Mouse (Mus musculus) limb, embryonic 11.5 days (tissue): ENCODE data around the gene Dmpk. TPM values are rescaled to one million over a fixed set of nuclear protein-coding genes. Genes with fewer than 3 reads are reported as not detected.

Experiments used
- ATAC-seq: fragments of 200-750 bp; cut with Nextera tagmentation; 2 replicates; pipeline ENCODE4 v1.8.0; 2017; ENCODE audit warnings: low read depth; ENCODE audit not compliant: insufficient number of reproducible peaks, low FRiP score, low TSS enrichment
- DNase-seq: peaks from one replicate; pipeline ENCODE4 v3.0.0-alpha.2; 2015; ENCODE audit warnings: low spot score
- H3K27ac ChIP-seq: fragments of 300-500 bp; sonication (generic); replicated peaks from 2 replicates; pipeline ENCODE4 v1.5.1; 2014; ENCODE audit warnings: low read depth, mild to moderate bottlenecking, low read length
- H3K27me3 ChIP-seq: fragments of 300-500 bp; sonication (generic); 2 replicates; pipeline ENCODE4 v1.6.1; 2014; ENCODE audit warnings: mild to moderate bottlenecking, low read length, mixed read lengths; ENCODE audit not compliant: control insufficient read depth, insufficient read depth
- H3K36me3 ChIP-seq: fragments of 300-500 bp; sonication (generic); 2 replicates; pipeline ENCODE4 v1.6.1; 2014; ENCODE audit warnings: mild to moderate bottlenecking, low read length, moderate library complexity, mixed read lengths; ENCODE audit not compliant: control insufficient read depth, insufficient read depth
- H3K4me1 ChIP-seq: fragments of 300-500 bp; sonication (generic); 2 replicates; pipeline ENCODE4 v1.6.1; 2014; ENCODE audit warnings: low read length, mixed read lengths; ENCODE audit not compliant: control insufficient read depth, insufficient read depth
- H3K4me2 ChIP-seq: fragments of 300-500 bp; sonication (generic); 2 replicates; pipeline ENCODE4 v1.6.1; 2014; ENCODE audit warnings: low read depth, mild to moderate bottlenecking, moderate library complexity; ENCODE audit not compliant: severe bottlenecking
- H3K4me3 ChIP-seq: fragments of 300-500 bp; sonication (generic); 2 replicates; pipeline ENCODE4 v1.5.1; 2014; ENCODE audit warnings: low read depth, low read length
- H3K9ac ChIP-seq: fragments of 300-500 bp; sonication (generic); 2 replicates; pipeline ENCODE4 v1.6.1; 2014; ENCODE audit warnings: mild to moderate bottlenecking, low read length
- H3K9me3 ChIP-seq: fragments of 300-500 bp; sonication (generic); 2 replicates; pipeline ENCODE4 v1.6.1; 2016; ENCODE audit warnings: low read length; ENCODE audit not compliant: control insufficient read depth
- WGBS: fragments of 180-500 bp; shearing (Covaris S2); extraction: QIAGEN DNeasy Blood & Tissue Kit; methylation state at CpG from one replicate; pipeline ENCODE4 v1.1.7; 2014; 5-methylcytosine and 5-hydroxymethylcytosine counted together
- polyA plus RNA-seq: library from polyadenylated mRNA; unstranded; fragments of >200 nt; fragmentation: Nextera tagmentation; extraction: Ambion mirVana; gene quantifications from 2 replicates; pipeline ENCODE4 v1.2.1, GENCODE M21; 2014

Dmpk gene
- polyA plus RNA-seq, 1 experiment from 2014 or later: 8.6 TPM

GRCm38 (mm10) chr7:19077761-19078160 is 5.9 kb upstream of the Dmpk start:
- no peaks in the 10 kb centered on the region for H3K9me3 ChIP-seq
- DNase-seq (no peak), ATAC-seq (no peak)
- 84% methylated on average over 14 of the region's 14 CpGs for WGBS
- peak overlapping the region; percentile 85 for H3K4me3 ChIP-seq
- no peak overlapping the region for H3K9ac ChIP-seq
- H3K4me2 ChIP-seq: peak overlapping the region; percentile 96
- H3K4me1 ChIP-seq: peaks cover 13% of the 10 kb centered on the region
- H3K27me3 ChIP-seq: no peaks in the 10 kb centered on the region
- no peak overlapping the region for H3K27ac ChIP-seq
- H3K36me3 ChIP-seq: peaks cover 35% of the 10 kb centered on the region

- no peak overlapping the region for H3K4me3 ChIP-seq
- no peak for ATAC-seq
- no peaks in the 10 kb centered on the region for H3K27me3 ChIP-seq
- no peak overlapping the region for H3K27ac ChIP-seq
- WGBS: 85% methylated on average over 3 of the region's 3 CpGs
- H3K36me3 ChIP-seq: peaks cover 42% of the 10 kb centered on the region
- H3K9me3 ChIP-seq: no peaks in the 10 kb centered on the region
- H3K4me1 ChIP-seq: peaks cover 20% of the 10 kb centered on the region
- H3K9ac ChIP-seq: no peak overlapping the region
- H3K4me2 ChIP-seq: no peak overlapping the region
- no peak for DNase-seq
Measured at GRCm38 (mm10) chr7:19078732-19079131, 4.9 kb upstream of the Dmpk start.

DNA sequence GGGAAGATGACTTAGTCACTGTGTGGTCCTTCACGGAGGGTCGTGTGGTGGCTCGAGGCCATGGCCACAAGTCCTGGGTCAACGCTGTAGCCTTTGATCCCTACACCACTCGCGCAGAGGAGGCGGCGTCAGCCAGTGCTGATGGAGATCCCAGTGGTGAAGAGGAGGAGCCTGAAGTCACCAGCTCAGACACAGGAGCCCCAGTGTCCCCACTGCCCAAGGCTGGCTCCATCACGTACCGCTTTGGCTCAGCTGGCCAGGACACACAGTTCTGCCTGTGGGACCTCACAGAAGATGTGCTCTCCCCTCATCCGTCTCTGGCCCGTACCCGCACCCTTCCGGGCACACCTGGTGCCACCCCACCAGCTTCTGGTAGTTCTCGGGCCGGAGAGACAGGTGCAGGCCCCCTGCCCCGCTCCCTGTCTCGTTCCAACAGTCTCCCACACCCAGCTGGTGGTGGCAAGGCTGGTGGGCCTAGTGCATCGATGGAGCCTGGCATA is 3.1 kb upstream of the Dmpk start:
- Histone ChIP-seq H3K9me3 (no peaks in the 10 kb centered on the region), H3K27ac (no peak overlapping the region), H3K4me1 (peaks cover 28% of the 10 kb centered on the region), H3K27me3 (no peaks in the 10 kb centered on the region), H3K9ac (no peak overlapping the region), H3K4me2 (no peak overlapping the region), H3K36me3 (peaks cover 42% of the 10 kb centered on the region), H3K4me3 (no peak overlapping the region)
- WGBS: 88% methylated on average over 19 of the region's 19 CpGs
- ATAC-seq: no peak
- no peak for DNase-seq

- Histone ChIP-seq H3K9me3 (no peaks in the 10 kb centered on the region), H3K4me1 (peaks cover 24% of the 10 kb centered on the region), H3K4me3 (no peak overlapping the region), H3K27me3 (no peaks in the 10 kb centered on the region), H3K36me3 (peaks cover 42% of the 10 kb centered on the region), H3K9ac (no peak overlapping the region), H3K4me2 (no peak overlapping the region), H3K27ac (no peak overlapping the region)
- ATAC-seq (no peak), DNase-seq (no peak)
- whole genome bisulfite sequencing: 79% methylated on average over 4 of the region's 4 CpGs
Measured at GRCm38 (mm10) chr7:19082171-19082570, 1.5 kb upstream of the Dmpk start.

DNA sequence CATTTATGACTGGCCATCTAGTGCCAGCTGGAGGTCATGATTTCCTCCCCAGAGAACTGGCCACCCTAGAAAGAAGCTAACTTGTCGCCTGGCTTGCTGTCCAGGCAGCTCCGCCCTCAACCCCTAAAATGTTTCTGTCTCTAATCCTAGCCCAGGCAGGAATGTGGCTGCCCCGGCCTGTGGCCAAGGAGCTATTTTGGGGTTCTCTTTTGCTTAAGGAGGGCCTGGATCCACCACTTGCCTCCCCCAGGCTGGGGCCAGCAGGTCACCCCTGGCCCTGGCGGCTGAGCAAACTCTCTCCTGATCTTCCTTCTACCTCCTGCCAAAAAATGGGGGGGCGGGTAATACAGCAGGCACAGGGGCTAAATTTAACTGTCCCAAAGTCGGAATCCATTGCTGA is 553 bp upstream of the Dmpk start:
- H3K27me3 ChIP-seq: no peaks in the 10 kb centered on the region
- no peak overlapping the region for H3K4me2 ChIP-seq
- DNase-seq: no peak
- no peak for ATAC-seq
- WGBS: 63% methylated on average over 6 of the region's 6 CpGs
- H3K9me3 ChIP-seq: no peaks in the 10 kb centered on the region
- no peak overlapping the region for H3K9ac ChIP-seq
- H3K27ac ChIP-seq: no peak overlapping the region
- H3K4me3 ChIP-seq: no peak overlapping the region
- H3K4me1 ChIP-seq: peaks cover 21% of the 10 kb centered on the region
- peaks cover 40% of the 10 kb centered on the region for H3K36me3 ChIP-seq

DNA sequence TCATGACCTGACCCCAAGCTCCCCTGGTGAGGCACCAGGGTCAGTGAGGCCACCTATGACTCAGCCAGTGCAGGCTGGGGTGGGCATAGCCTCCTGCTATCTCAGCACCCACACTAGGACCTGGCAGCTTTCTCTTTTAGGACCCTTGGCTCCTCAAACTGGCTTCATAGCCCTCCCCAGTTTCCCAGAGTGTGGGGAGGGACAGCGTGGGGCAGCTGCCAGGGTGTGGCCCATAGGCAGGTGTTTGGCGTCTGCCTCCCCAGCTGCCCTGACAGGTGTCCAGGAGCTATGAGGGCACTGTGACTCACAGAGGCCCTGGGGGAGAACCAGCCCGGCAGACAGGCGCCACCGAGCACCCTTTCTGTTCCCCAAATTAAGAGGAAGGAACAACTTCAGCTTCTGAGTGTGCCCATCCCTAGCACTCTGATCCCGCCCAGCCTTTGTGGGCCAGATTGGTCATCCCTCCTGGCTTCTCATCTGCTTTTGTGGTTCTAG is 675 bp downstream of the Dmpk start:
- no peaks in the 10 kb centered on the region for H3K27me3 ChIP-seq
- ATAC-seq (no peak), DNase-seq (no peak)
- no peaks in the 10 kb centered on the region for H3K9me3 ChIP-seq
- peaks cover 21% of the 10 kb centered on the region for H3K4me1 ChIP-seq
- H3K4me2 ChIP-seq: 0 out of 2 replicates have a peak overlapping the region, but pooled peaks have one; percentile 16
- H3K27ac ChIP-seq: no peak overlapping the region
- WGBS: 73% methylated on average over 6 of the region's 6 CpGs
- H3K4me3 ChIP-seq: no peak overlapping the region
- H3K9ac ChIP-seq: no peak overlapping the region; the same call in 1 of the 2 replicates
- H3K36me3 ChIP-seq: peaks cover 35% of the 10 kb centered on the region

DNA sequence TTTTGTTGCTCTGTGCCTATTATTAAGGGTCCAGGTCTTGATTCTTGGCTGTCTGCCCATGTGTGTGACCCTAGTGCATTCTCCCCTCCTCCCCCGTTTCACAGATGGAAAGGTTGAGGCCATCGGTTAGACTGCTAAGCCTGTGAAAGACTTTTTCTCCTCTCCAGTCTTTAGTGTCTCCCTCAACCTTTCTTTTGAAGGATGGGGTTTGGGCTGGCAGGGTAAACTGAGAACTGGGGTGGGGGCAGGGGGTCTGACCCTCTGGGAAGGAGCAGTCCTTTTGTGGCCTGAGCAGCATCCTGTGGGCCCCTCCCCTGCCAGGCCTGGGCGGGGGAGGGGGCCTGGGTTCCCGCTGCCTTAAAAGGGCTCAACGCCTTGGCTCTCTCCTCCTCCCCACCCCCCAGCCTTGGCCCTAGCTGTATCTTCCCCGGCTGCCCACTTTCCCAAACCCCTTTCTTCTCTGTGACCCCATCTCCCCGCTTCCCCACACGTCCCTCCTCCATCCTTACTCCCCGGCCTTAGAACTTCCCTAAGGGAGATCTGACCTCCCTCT is 1.3 kb downstream of the Dmpk start:
- ATAC-seq: no peak
- Histone ChIP-seq H3K4me3 (no peak overlapping the region), H3K4me1 (peaks cover 21% of the 10 kb centered on the region), H3K9me3 (no peaks in the 10 kb centered on the region), H3K4me2 (no peak overlapping the region; the same call in 1 of the 2 replicates), H3K27me3 (no peaks in the 10 kb centered on the region), H3K27ac (no peak overlapping the region), H3K36me3 (peaks cover 30% of the 10 kb centered on the region), H3K9ac (no peak overlapping the region)
- 22% methylated on average over 9 of the region's 9 CpGs for WGBS
- DNase-seq: no peak

DNA sequence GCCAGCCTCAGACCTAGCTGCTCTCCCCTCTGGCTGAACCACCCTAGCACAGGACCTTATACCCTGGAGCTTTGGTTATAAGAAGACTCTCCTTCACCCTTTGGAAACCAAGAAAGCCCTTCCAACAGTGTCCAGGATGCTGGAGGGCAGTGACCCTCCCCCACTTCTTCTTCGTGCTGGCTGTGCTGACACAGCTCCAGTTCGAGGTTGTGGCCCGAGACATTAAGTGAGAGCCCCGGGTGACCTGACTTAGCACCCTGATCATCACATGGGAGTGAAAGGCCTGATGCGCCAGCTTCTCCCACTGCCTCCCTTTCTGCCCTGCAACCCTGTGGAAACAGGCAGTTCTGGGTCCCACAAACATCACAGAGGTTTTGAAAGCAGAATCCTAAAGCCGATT is 1.8 kb downstream of the Dmpk start:
- DNase-seq (no peak), ATAC-seq (no peak)
- Histone ChIP-seq H3K4me1 (peaks cover 21% of the 10 kb centered on the region), H3K4me3 (no peak overlapping the region), H3K9ac (no peak overlapping the region), H3K27me3 (no peaks in the 10 kb centered on the region), H3K9me3 (no peaks in the 10 kb centered on the region), H3K4me2 (no peak overlapping the region; the same call in 1 of the 2 replicates), H3K27ac (no peak overlapping the region), H3K36me3 (peaks cover 27% of the 10 kb centered on the region)
- 4% methylated on average over 6 of the region's 6 CpGs for WGBS

- ATAC-seq: no peak
- DNase-seq: peak; percentile 64
- Histone ChIP-seq H3K9ac (no peak overlapping the region), H3K4me1 (peaks cover 21% of the 10 kb centered on the region), H3K27ac (no peak overlapping the region), H3K4me3 (no peak overlapping the region), H3K36me3 (peaks cover 25% of the 10 kb centered on the region), H3K27me3 (no peaks in the 10 kb centered on the region), H3K9me3 (no peaks in the 10 kb centered on the region), H3K4me2 (no peak overlapping the region; the same call in 1 of the 2 replicates)
- WGBS: 6% methylated on average over 14 of the region's 14 CpGs
Measured at GRCm38 (mm10) chr7:19086042-19086441, 2.4 kb downstream of the Dmpk start.
